Mouse (Mus musculus) thymus, adult 2 months (tissue): ENCODE data around the gene Epha6.

Source experiments
- CTCF ChIP-seq: fragments of 200-500 bp; IDR thresholded peaks from 2 replicates; pipeline ENCODE4 v1.5.1; 2012; ENCODE audit warnings: mild to moderate bottlenecking, control low read depth, low read length, moderate library complexity, borderline replicate concordance; ENCODE audit not compliant: control insufficient read depth, poor library complexity, insufficient read depth; ENCODE audit errors: extremely low read depth
- POLR2A ChIP-seq: fragments of 200-500 bp; IDR thresholded peaks from 2 replicates; pipeline ENCODE4 v1.6.1; 2012; ENCODE audit warnings: mild to moderate bottlenecking, low read length, control low read depth, moderate library complexity; ENCODE audit not compliant: control insufficient read depth, poor library complexity, insufficient read depth; ENCODE audit errors: extremely low read depth

DNA sequence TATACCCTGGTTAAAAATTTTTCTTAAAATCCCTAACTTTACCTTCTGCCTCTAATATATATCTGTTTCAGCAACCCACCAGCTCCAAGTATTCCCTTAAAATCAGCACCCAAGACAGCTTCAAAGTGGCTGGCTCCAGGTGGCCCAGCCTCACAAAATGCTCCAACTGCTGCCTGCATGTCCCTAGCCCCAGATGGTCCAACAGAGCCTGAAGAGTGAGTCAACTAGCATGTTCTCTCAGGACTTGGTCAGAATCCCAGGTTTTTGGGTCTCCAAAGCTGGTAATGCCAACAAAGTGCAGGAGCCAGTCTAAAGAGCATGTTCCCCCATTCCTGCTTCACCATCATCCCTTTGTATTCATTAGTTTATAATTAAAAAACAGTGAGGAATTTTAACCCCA, 129.6 kb downstream of the Epha6 start:
- no peak for TF ChIP-seq CTCF
- TF ChIP-seq POLR2A = no peak
